Mouse (Mus musculus) ovary, postnatal 10 days (tissue): ENCODE measurements around the gene Ovol1.

ENCODE experiments used
- DNase-seq: peaks from one replicate; pipeline ENCODE4 v3.0.0; 2022; ENCODE audit warnings: low spot score

Ovol1 gene

GRCm38 (mm10) chr19:5568470-5569140, 8.2 kb upstream of the Ovol1 start:
- peak; percentile 53 for DNase-seq

- peak; percentile 84 for DNase-seq
Observed at GRCm38 (mm10) chr19:5567534-5568469, 7.4 kb upstream of the Ovol1 start, which contains the start of gene Ap5b1. Gene Ap5b1 (plus strand): TSS chr19:5568025.

GRCm38 (mm10) chr19:5567180-5567533, 6.7 kb upstream of the Ovol1 start:
- DNase-seq: no peak

- no peak for DNase-seq
Observed at GRCm38 (mm10) chr19:5566316-5566715, 5.9 kb upstream of the Ovol1 start.

- DNase-seq: no peak
Observed at GRCm38 (mm10) chr19:5562776-5563175, 2.3 kb upstream of the Ovol1 start.

GRCm38 (mm10) chr19:5561886-5562285, 1.4 kb upstream of the Ovol1 start:
- no peak for DNase-seq

- no peak for DNase-seq
Observed at GRCm38 (mm10) chr19:5561252-5561790, 875 bp upstream of the Ovol1 start.

GRCm38 (mm10) chr19:5559631-5560456, 602 bp downstream of the Ovol1 start:
- DNase-seq: no peak

GRCm38 (mm10) chr19:5559229-5559628, 1.2 kb downstream of the Ovol1 start:
- DNase-seq: no peak

- no peak for DNase-seq
Observed at GRCm38 (mm10) chr19:5558770-5559169, 1.7 kb downstream of the Ovol1 start.

- no peak for DNase-seq
Observed at GRCm38 (mm10) chr19:5558169-5558568, 2.3 kb downstream of the Ovol1 start.

GRCm38 (mm10) chr19:5554212-5554611, 6.2 kb downstream of the Ovol1 start:
- DNase-seq: no peak

GRCm38 (mm10) chr19:5553802-5554201, 6.6 kb downstream of the Ovol1 start:
- no peak for DNase-seq

- DNase-seq: no peak
Observed at GRCm38 (mm10) chr19:5547471-5548056, 12.9 kb downstream of the Ovol1 start.

- DNase-seq: no peak
Observed at GRCm38 (mm10) chr19:5544031-5544430, 16.4 kb downstream of the Ovol1 start.

- no peak for DNase-seq
Observed at GRCm38 (mm10) chr19:5543362-5543761, 17.1 kb downstream of the Ovol1 start.

GRCm38 (mm10) chr19:5538786-5539185, 21.7 kb downstream of the Ovol1 start:
- no peak for DNase-seq

GRCm38 (mm10) chr19:5532520-5532919, 27.9 kb downstream of the Ovol1 start:
- no peak for DNase-seq

- no peak for DNase-seq
Observed at GRCm38 (mm10) chr19:5530138-5530524, 30.3 kb downstream of the Ovol1 start.

- DNase-seq: peak; percentile 96
Observed at GRCm38 (mm10) chr19:5529325-5530137, 30.9 kb downstream of the Ovol1 start.

GRCm38 (mm10) chr19:5525204-5525603, 35.2 kb downstream of the Ovol1 start:
- no peak for DNase-seq
